Comparison of ENCODE assay signal across 9 mouse cellular contexts in genomic region chr9:72672361-72672760, GRCm38 (mm10). TPM values are rescaled to one million over a fixed set of nuclear protein-coding genes. Genes with fewer than 3 reads are reported as not detected.
A peak's percentile ranks its signal among the peaks of the same experiment; 100 is the strongest.
DNase-seq lines count a peak whose midpoint lies in the region; ATAC-seq and TF ChIP-seq lines count a peak whose summit lies in the region.
"Had no signal": no experiment of that assay in that cellular context is flagged by ENCODE, and none has a peak within 500 bp of the region (broad histone marks: within the 10 kb centered on the region; RNA-seq: fewer than 3 reads in every experiment).

No protein-coding gene starts in this region.

- no peak overlapping the region for H3K4me3 ChIP-seq in forebrain, embryonic 11.5 days (ENCODE audit: low read depth, low read length)
- no peak overlapping the region for H3K4me3 ChIP-seq in forebrain, embryonic 12.5 days (replicated peaks)
- no peak overlapping the region for H3K4me3 ChIP-seq in midbrain, postnatal 0 days (ENCODE audit: low read depth, low read length)
- H3K4me3 ChIP-seq: liver, embryonic 15.5 days had no signal

- no peak for ATAC-seq in forebrain, embryonic 11.5 days (replicated peaks; ENCODE audit: low FRiP score)
- no peak for ATAC-seq in forebrain, embryonic 12.5 days (ENCODE audit: low FRiP score)
- ATAC-seq in Patski, result no peak
- no peak for ATAC-seq in midbrain, postnatal 0 days (ENCODE audit: low FRiP score)

- POLR2A ChIA-PET in Patski (lab: Charles Lee), result interaction anchor here (0.6 to 1.6 kb wide), 2 partner anchors 8 to 178 kb away, joined by 5 to 7 read pairs; no protein-coding TSS in a partner anchor

- no peak overlapping the region for H3K9ac ChIP-seq in forebrain, embryonic 11.5 days (ENCODE audit: low read length)
- H3K9ac ChIP-seq in forebrain, embryonic 12.5 days, result no peak overlapping the region
- no peak overlapping the region for H3K9ac ChIP-seq in midbrain, postnatal 0 days (replicated peaks; ENCODE audit: low read length, poor library complexity, severe bottlenecking)
- H3K9ac ChIP-seq: liver, embryonic 15.5 days had no signal

- H3K27ac ChIP-seq in forebrain, embryonic 11.5 days (ENCODE audit: low read depth, low read length), result no peak overlapping the region
- no peak overlapping the region for H3K27ac ChIP-seq in forebrain, embryonic 12.5 days
- no peak overlapping the region for H3K27ac ChIP-seq in midbrain, postnatal 0 days (ENCODE audit: low read depth, low read length)
- H3K27ac ChIP-seq: liver, embryonic 15.5 days had no signal

- H3K9me3 ChIP-seq in forebrain, embryonic 11.5 days (ENCODE audit: control insufficient read depth, low read length), result no peaks in the 10 kb centered on the region
- no peaks in the 10 kb centered on the region for H3K9me3 ChIP-seq in forebrain, embryonic 12.5 days
- no peaks in the 10 kb centered on the region for H3K9me3 ChIP-seq in midbrain, postnatal 0 days (ENCODE audit: low read length)
- H3K9me3 ChIP-seq: liver, embryonic 15.5 days had no signal

- CTCF ChIA-PET in Patski (lab: Charles Lee), result interaction anchor here (1.0 to 7.4 kb wide), 10 partner anchors 9 to 209 kb away, joined by 3 to 78 read pairs (median 4); partner anchors contain the start of gene Nedd4

- peak; percentile 88 for DNase-seq in forebrain, embryonic 11.5 days (ENCODE audit: low spot score)
- DNase-seq in Patski (ENCODE audit: low read depth, low spot score), result no peak
- DNase-seq in cerebellum, postnatal 14 days, result peak; percentile 89 to 94
- DNase-seq in gastrocnemius, postnatal 25 days, result peak; percentile 57
- peak; percentile 67 for DNase-seq in left cerebral cortex, adult 11 months (ENCODE audit: low spot score)
- DNase-seq in midbrain, postnatal 0 days (ENCODE audit: low spot score), result peak; percentile 86
- peak; percentile 60 to 75 for DNase-seq in spleen, postnatal 36 days (ENCODE audit: low spot score in 2 of 2)

- H3K36me3 ChIP-seq in forebrain, embryonic 11.5 days (ENCODE audit: control insufficient read depth, insufficient read depth, low read length), result peaks cover 34% of the 10 kb centered on the region
- H3K36me3 ChIP-seq in forebrain, embryonic 12.5 days (replicated peaks), result peaks cover 74% of the 10 kb centered on the region
- peaks cover 38% of the 10 kb centered on the region for H3K36me3 ChIP-seq in midbrain, postnatal 0 days (ENCODE audit: insufficient read depth, low read length)

- no peak overlapping the region for H3K4me2 ChIP-seq in forebrain, embryonic 11.5 days (ENCODE audit: low read depth, low read length, severe bottlenecking)
- no peak overlapping the region for H3K4me2 ChIP-seq in forebrain, embryonic 12.5 days
- H3K4me2 ChIP-seq in midbrain, postnatal 0 days (ENCODE audit: low read depth, low read length, poor library complexity, severe bottlenecking), result no peak overlapping the region
- H3K4me2 ChIP-seq: liver, embryonic 15.5 days had no signal

- H3K4me1 ChIP-seq in forebrain, embryonic 11.5 days (replicated peaks; ENCODE audit: control insufficient read depth, insufficient read depth, low read length), result no peaks in the 10 kb centered on the region
- H3K4me1 ChIP-seq in forebrain, embryonic 12.5 days, result peaks cover 18% of the 10 kb centered on the region
- H3K4me1 ChIP-seq in midbrain, postnatal 0 days (ENCODE audit: insufficient read depth, low read length), result no peaks in the 10 kb centered on the region

- 32% methylated on average over 2 of the region's 2 CpGs for WGBS in forebrain, embryonic 11.5 days
- 33% methylated on average over 2 of the region's 2 CpGs for WGBS in forebrain, embryonic 12.5 days
- 27% methylated on average over 2 of the region's 2 CpGs for WGBS in midbrain, postnatal 0 days

- H3K27me3 ChIP-seq in forebrain, embryonic 11.5 days (ENCODE audit: control insufficient read depth, insufficient read depth, low read length), result no peaks in the 10 kb centered on the region
- H3K27me3 ChIP-seq in forebrain, embryonic 12.5 days, result no peaks in the 10 kb centered on the region
- H3K27me3 ChIP-seq in Patski, result no peaks in the 10 kb centered on the region
- H3K27me3 ChIP-seq in midbrain, postnatal 0 days (ENCODE audit: insufficient read depth, low read length), result no peaks in the 10 kb centered on the region
- H3K27me3 ChIP-seq: liver, embryonic 15.5 days had no signal

- TF ChIP-seq CTCF in Patski (IDR thresholded peaks at IDR 0.05), result peak; percentile 98
- TF ChIP-seq CTCF in midbrain, postnatal 0 days (IDR thresholded peaks at IDR 0.05), result peak; percentile 98

- in situ Hi-C loops in Patski (cut with MboI; ENCODE audit: low pct_unique_long_range_greater_than_20kb), result loop anchor here (5.0 to 10.0 kb wide), 3 partner anchors 35 to 208 kb away; partner anchors contain the start of gene Rfx7

RNA-seq across cellular contexts. Expression of gene Nedd4, which starts 10.2 kb away (rescaled TPM):
- polyA plus RNA-seq in forebrain, embryonic 11.5 days (2014; fragmentation: Nextera tagmentation; extraction: Ambion mirVana), result 781 and 793 TPM in 2 replicates
- 731 and 774 TPM in 2 replicates for polyA plus RNA-seq in forebrain, embryonic 12.5 days (2016; fragmentation: Nextera tagmentation; extraction: Ambion mirVana)
- polyA plus RNA-seq in Patski (2021), result 693 TPM
- total RNA-seq in gastrocnemius, postnatal 25 days (2021), result 100 to 1,000 TPM; 238 to 268 TPM
- total RNA-seq in midbrain, postnatal 0 days (2014; rRNA removed), result 432 and 533 TPM in 2 replicates
- polyA plus RNA-seq in midbrain, postnatal 0 days (2015; fragmentation: Nextera tagmentation; extraction: Ambion mirVana), result 276 and 321 TPM in 2 replicates
